Mouse (Mus musculus): ENCODE measurements around the gene Smad6. TPM values are rescaled to one million over a fixed set of nuclear protein-coding genes. Genes with fewer than 3 reads are reported as not detected.

Smad6 gene
- polyA plus RNA-seq, 1 experiment, result 2.7 TPM

GRCm38 (mm10) chr9:63952591-63952990 lies 69.3 kb downstream of the Smad6 start:
- Histone ChIP-seq H3K27me3 (ENCODE audit: control insufficient read depth, insufficient read depth, low read length, poor library complexity, severe bottlenecking) (no peaks in the 10 kb centered on the region), H3K4me1 (ENCODE audit: control insufficient read depth, insufficient read depth, low read length) (no peaks in the 10 kb centered on the region), H3K9me3 (replicated peaks; ENCODE audit: control insufficient read depth, insufficient read depth, low read length, poor library complexity, severe bottlenecking) (no peaks in the 10 kb centered on the region), H3K36me3 (ENCODE audit: control insufficient read depth, insufficient read depth, low read length, poor library complexity, severe bottlenecking) (no peaks in the 10 kb centered on the region), H3K4me3 (ENCODE audit: low read depth, low read length) (no peak overlapping the region), H3K27ac (ENCODE audit: insufficient read depth, low read length) (no peak overlapping the region), H3K9ac (ENCODE audit: low read depth, poor library complexity, severe bottlenecking) (no peak overlapping the region)
- TF ChIP-seq CTCF (IDR thresholded peaks at IDR 0.05; ENCODE audit: low read depth, low read length), result no peak
- TF ChIP-seq EP300 (IDR thresholded peaks at IDR 0.05; ENCODE audit: insufficient read depth, low read depth, low read length), result no peak
- TF ChIP-seq POLR2A (IDR thresholded peaks at IDR 0.05; ENCODE audit: insufficient read depth, low read length), result no peak

- Histone ChIP-seq H3K36me3 (ENCODE audit: control insufficient read depth, insufficient read depth, low read length, poor library complexity, severe bottlenecking) (no peaks in the 10 kb centered on the region), H3K27ac (ENCODE audit: insufficient read depth, low read length) (no peak overlapping the region), H3K9me3 (replicated peaks; ENCODE audit: control insufficient read depth, insufficient read depth, low read length, poor library complexity, severe bottlenecking) (no peaks in the 10 kb centered on the region), H3K9ac (ENCODE audit: low read depth, poor library complexity, severe bottlenecking) (no peak overlapping the region), H3K27me3 (ENCODE audit: control insufficient read depth, insufficient read depth, low read length, poor library complexity, severe bottlenecking) (no peaks in the 10 kb centered on the region), H3K4me3 (ENCODE audit: low read depth, low read length) (no peak overlapping the region), H3K4me1 (ENCODE audit: control insufficient read depth, insufficient read depth, low read length) (no peaks in the 10 kb centered on the region)
- TF ChIP-seq CTCF (IDR thresholded peaks at IDR 0.05; ENCODE audit: low read depth, low read length), result no peak
- TF ChIP-seq EP300 (IDR thresholded peaks at IDR 0.05; ENCODE audit: insufficient read depth, low read depth, low read length), result no peak
- no peak for TF ChIP-seq POLR2A (IDR thresholded peaks at IDR 0.05; ENCODE audit: insufficient read depth, low read length)
Observed at GRCm38 (mm10) chr9:63950357-63950756, 71.5 kb downstream of the Smad6 start.

GRCm38 (mm10) chr9:63949393-63949792 lies 72.5 kb downstream of the Smad6 start:
- Histone ChIP-seq H3K27me3 (ENCODE audit: control insufficient read depth, insufficient read depth, low read length, poor library complexity, severe bottlenecking) (no peaks in the 10 kb centered on the region), H3K36me3 (ENCODE audit: control insufficient read depth, insufficient read depth, low read length, poor library complexity, severe bottlenecking) (no peaks in the 10 kb centered on the region), H3K27ac (ENCODE audit: insufficient read depth, low read length) (no peak overlapping the region), H3K9ac (ENCODE audit: low read depth, poor library complexity, severe bottlenecking) (no peak overlapping the region), H3K4me1 (ENCODE audit: control insufficient read depth, insufficient read depth, low read length) (no peaks in the 10 kb centered on the region), H3K4me3 (ENCODE audit: low read depth, low read length) (no peak overlapping the region), H3K9me3 (replicated peaks; ENCODE audit: control insufficient read depth, insufficient read depth, low read length, poor library complexity, severe bottlenecking) (no peaks in the 10 kb centered on the region)
- TF ChIP-seq POLR2A (IDR thresholded peaks at IDR 0.05; ENCODE audit: insufficient read depth, low read length) (no peak), EP300 (IDR thresholded peaks at IDR 0.05; ENCODE audit: insufficient read depth, low read depth, low read length) (no peak), CTCF (IDR thresholded peaks at IDR 0.05; ENCODE audit: low read depth, low read length) (no peak)

GRCm38 (mm10) chr9:63942608-63942982 lies 79.3 kb downstream of the Smad6 start:
- Histone ChIP-seq H3K27me3 (ENCODE audit: control insufficient read depth, insufficient read depth, low read length, poor library complexity, severe bottlenecking) (no peaks in the 10 kb centered on the region), H3K9me3 (replicated peaks; ENCODE audit: control insufficient read depth, insufficient read depth, low read length, poor library complexity, severe bottlenecking) (no peaks in the 10 kb centered on the region), H3K27ac (ENCODE audit: insufficient read depth, low read length) (no peak overlapping the region), H3K9ac (ENCODE audit: low read depth, poor library complexity, severe bottlenecking) (no peak overlapping the region), H3K4me3 (ENCODE audit: low read depth, low read length) (no peak overlapping the region), H3K36me3 (ENCODE audit: control insufficient read depth, insufficient read depth, low read length, poor library complexity, severe bottlenecking) (no peaks in the 10 kb centered on the region), H3K4me1 (ENCODE audit: control insufficient read depth, insufficient read depth, low read length) (no peaks in the 10 kb centered on the region)
- TF ChIP-seq CTCF (IDR thresholded peaks at IDR 0.05; ENCODE audit: low read depth, low read length), result no peak
- no peak for TF ChIP-seq POLR2A (IDR thresholded peaks at IDR 0.05; ENCODE audit: insufficient read depth, low read length)
- no peak for TF ChIP-seq EP300 (IDR thresholded peaks at IDR 0.05; ENCODE audit: insufficient read depth, low read depth, low read length)

GRCm38 (mm10) chr9:63941747-63942607 lies 79.9 kb downstream of the Smad6 start:
- TF ChIP-seq POLR2A (IDR thresholded peaks at IDR 0.05; ENCODE audit: insufficient read depth, low read length) (no peak), CTCF (IDR thresholded peaks at IDR 0.05; ENCODE audit: low read depth, low read length) (no peak), EP300 (IDR thresholded peaks at IDR 0.05; ENCODE audit: insufficient read depth, low read depth, low read length) (no peak)
- no peaks in the 10 kb centered on the region for H3K9me3 ChIP-seq (replicated peaks; ENCODE audit: control insufficient read depth, insufficient read depth, low read length, poor library complexity, severe bottlenecking)
- no peaks in the 10 kb centered on the region for H3K27me3 ChIP-seq (ENCODE audit: control insufficient read depth, insufficient read depth, low read length, poor library complexity, severe bottlenecking)
- no peaks in the 10 kb centered on the region for H3K36me3 ChIP-seq (ENCODE audit: control insufficient read depth, insufficient read depth, low read length, poor library complexity, severe bottlenecking)
- no peak overlapping the region for H3K27ac ChIP-seq (ENCODE audit: insufficient read depth, low read length)
- no peak overlapping the region for H3K4me3 ChIP-seq (ENCODE audit: low read depth, low read length)
- H3K4me1 ChIP-seq (ENCODE audit: control insufficient read depth, insufficient read depth, low read length), result no peaks in the 10 kb centered on the region
- H3K9ac ChIP-seq (ENCODE audit: low read depth, poor library complexity, severe bottlenecking), result no peak overlapping the region

- H3K27ac ChIP-seq (ENCODE audit: insufficient read depth, low read length), result no peak overlapping the region
Observed at GRCm38 (mm10) chr9:63936256-63936655, 85.6 kb downstream of the Smad6 start.

More at GRCm38 (mm10) chr9:63936256-63936655, 85.6 kb downstream of the Smad6 start:
- no peaks in the 10 kb centered on the region for H3K4me1 ChIP-seq (ENCODE audit: control insufficient read depth, insufficient read depth, low read length)
- H3K9me3 ChIP-seq (replicated peaks; ENCODE audit: control insufficient read depth, insufficient read depth, low read length, poor library complexity, severe bottlenecking), result no peaks in the 10 kb centered on the region
- no peak overlapping the region for H3K9ac ChIP-seq (ENCODE audit: low read depth, poor library complexity, severe bottlenecking)
- no peaks in the 10 kb centered on the region for H3K36me3 ChIP-seq (ENCODE audit: control insufficient read depth, insufficient read depth, low read length, poor library complexity, severe bottlenecking)
- H3K4me3 ChIP-seq (ENCODE audit: low read depth, low read length), result no peak overlapping the region
- no peaks in the 10 kb centered on the region for H3K27me3 ChIP-seq (ENCODE audit: control insufficient read depth, insufficient read depth, low read length, poor library complexity, severe bottlenecking)
- no peak for TF ChIP-seq CTCF (IDR thresholded peaks at IDR 0.05; ENCODE audit: low read depth, low read length)
- no peak for TF ChIP-seq POLR2A (IDR thresholded peaks at IDR 0.05; ENCODE audit: insufficient read depth, low read length)
- TF ChIP-seq EP300 (IDR thresholded peaks at IDR 0.05; ENCODE audit: insufficient read depth, low read depth, low read length), result no peak
